Mouse (Mus musculus): ENCODE data around the gene Zfp763. TPM values are rescaled to one million over a fixed set of nuclear protein-coding genes. Genes with fewer than 3 reads are reported as not detected.
"Not testable (repeated sequence)": the region's sequence is repeated elsewhere in the genome, so short reads cannot be mapped to it uniquely, and the experiment has no call there.

Zfp763 gene
- polyA plus RNA-seq (2017; shearing (Covaris generic)), result 1 to 10 TPM; 7.8 to 9.7 TPM

- peak; percentile 97 for ATAC-seq
Observed at GRCm38 (mm10) chr17:33032900-33033891, at the start of gene Zfp763. Gene Zfp763, minus strand, starts transcription at chr17:33033402.

- ATAC-seq, result no peak
Observed at GRCm38 (mm10) chr17:33067958-33068357, 34.8 kb upstream of the Zfp763 start, which contains the start of gene 4921501E09Rik. Gene 4921501E09Rik, minus strand, starts transcription at chr17:33068058.

GRCm38 (mm10) chr17:33063001-33063400, 29.8 kb upstream of the Zfp763 start:
- no peak for ATAC-seq

GRCm38 (mm10) chr17:33058791-33059190, 25.6 kb upstream of the Zfp763 start:
- no peak for ATAC-seq

GRCm38 (mm10) chr17:33032376-33032775, 826 bp downstream of the Zfp763 start:
- ATAC-seq, result no peak

GRCm38 (mm10) chr17:33020434-33020833, 12.8 kb downstream of the Zfp763 start:
- ATAC-seq, result not testable (repeated sequence)

- no peak for ATAC-seq
Observed at GRCm38 (mm10) chr17:33008337-33008736, 24.9 kb downstream of the Zfp763 start.

- ATAC-seq, result no peak
Observed at GRCm38 (mm10) chr17:32998492-32998891, 34.7 kb downstream of the Zfp763 start.

GRCm38 (mm10) chr17:32992699-32993474, 40.3 kb downstream of the Zfp763 start, which contains the start of gene Zfp952:
Gene Zfp952, plus strand, starts transcription at chr17:32993129.
- ATAC-seq, result peak; percentile 99

GRCm38 (mm10) chr17:32991965-32992698, 41.1 kb downstream of the Zfp763 start:
- ATAC-seq, result no peak

GRCm38 (mm10) chr17:32986301-32986700, 46.9 kb downstream of the Zfp763 start:
- no peak for ATAC-seq

GRCm38 (mm10) chr17:32981361-32981760, 51.8 kb downstream of the Zfp763 start:
- no peak for ATAC-seq

Other genes with a start within 250 kb of the Zfp763 start
- 10 to 100 TPM; 45.8 to 50.5 TPM for gene Zfp871, start 245.1 kb downstream of the Zfp763 start, polyA plus RNA-seq (2017; shearing (Covaris generic))
- gene Zfp811, start 223.5 kb downstream of the Zfp763 start, polyA plus RNA-seq (2017; shearing (Covaris generic)), result under 1 TPM; 0.22 to 0.98 TPM
- 1 to 10 TPM; 4.3 to 6.8 TPM for gene Zfp799, start 203.1 kb downstream of the Zfp763 start, polyA plus RNA-seq (2017; shearing (Covaris generic))
- 10 to 100 TPM; 11.6 to 13.8 TPM for gene Zfp870, start 141.8 kb downstream of the Zfp763 start, polyA plus RNA-seq (2017; shearing (Covaris generic))
- not detected for gene Cyp4f14, start 116.1 kb downstream of the Zfp763 start, polyA plus RNA-seq (2017; shearing (Covaris generic))
- gene Cyp4f13, start 86.0 kb downstream of the Zfp763 start, polyA plus RNA-seq (2017; shearing (Covaris generic)), result 10 to 100 TPM; 43.6 to 81.3 TPM
- gene Zfp472, start 67.6 kb downstream of the Zfp763 start, polyA plus RNA-seq (2017; shearing (Covaris generic)), result 10 to 100 TPM; 23.1 to 26.6 TPM
- gene Zfp952, start 40.3 kb downstream of the Zfp763 start, polyA plus RNA-seq (2017; shearing (Covaris generic)), result 10 to 100 TPM; 14.7 to 17.3 TPM
- gene 4921501E09Rik, start 34.7 kb upstream of the Zfp763 start, polyA plus RNA-seq (2017; shearing (Covaris generic)), result not detected
- 1 to 10 TPM; 6.5 to 7.0 TPM for gene Zfp563, start 55.9 kb upstream of the Zfp763 start, polyA plus RNA-seq (2017; shearing (Covaris generic))
- gene Morc2b, start 106.3 kb upstream of the Zfp763 start, polyA plus RNA-seq (2017; shearing (Covaris generic)), result not detected
- gene Olfr55, start 135.0 kb upstream of the Zfp763 start, polyA plus RNA-seq (2017; shearing (Covaris generic)), result not detected
- not detected for gene Olfr239, start 157.9 kb upstream of the Zfp763 start, polyA plus RNA-seq (2017; shearing (Covaris generic))
- gene Olfr1564, start 188.3 kb upstream of the Zfp763 start, polyA plus RNA-seq (2017; shearing (Covaris generic)), result not detected
- 10 to 100 TPM; 15.6 to 15.7 TPM for gene Zfp955a, start 221.7 kb upstream of the Zfp763 start, polyA plus RNA-seq (2017; shearing (Covaris generic))
- under 1 TPM in 1 of 2 experiments, not detected in 1; 0.05 TPM for gene Olfr63, start 231.3 kb upstream of the Zfp763 start, polyA plus RNA-seq (2017; shearing (Covaris generic))